Mouse (Mus musculus): ENCODE measurements around the gene Pglyrp2. TPM values are rescaled to one million over a fixed set of nuclear protein-coding genes. Genes with fewer than 3 reads are reported as not detected.

Pglyrp2 gene
- polyA plus RNA-seq, 1 experiment = not detected

DNA sequence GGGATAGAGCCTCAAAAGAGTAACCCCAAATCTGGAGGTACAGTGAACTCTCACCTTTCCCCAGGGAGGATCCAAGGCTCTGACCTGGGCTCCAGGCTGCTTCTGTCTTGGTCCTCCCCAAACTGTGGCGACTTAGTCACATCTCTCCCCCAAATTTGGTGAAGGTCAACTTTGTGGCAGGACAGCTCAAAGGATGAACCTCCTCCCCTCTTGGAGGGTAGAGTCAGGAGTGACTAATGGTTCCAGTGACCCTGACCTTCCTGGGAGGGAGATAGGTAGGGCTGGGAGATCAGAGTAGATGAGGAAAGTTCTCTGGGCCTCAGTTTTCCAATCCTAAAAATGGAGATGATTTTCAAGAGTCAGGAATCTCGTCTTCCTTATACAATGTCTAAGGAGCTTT is 45.2 kb downstream of the Pglyrp2 start:
- Histone ChIP-seq H3K36me3 (ENCODE audit: control insufficient read depth, insufficient read depth) (no peaks in the 10 kb centered on the region), H3ac (ENCODE audit: control insufficient read depth, insufficient read length, low read depth) (no peak overlapping the region), H3K79me3 (ENCODE audit: low read depth) (no peaks in the 10 kb centered on the region), H3K79me2 (ENCODE audit: control insufficient read depth, insufficient read depth) (no peaks in the 10 kb centered on the region), H3K27me3 (ENCODE audit: control insufficient read depth, insufficient read depth, insufficient read length) (no peaks in the 10 kb centered on the region), H3K4me3 (ENCODE audit: insufficient read depth, poor library complexity, severe bottlenecking) (no peak overlapping the region)
- TF ChIP-seq MYOG (IDR thresholded peaks at IDR 0.05; ENCODE audit: control insufficient read depth, extremely low read depth, insufficient read length) = no peak
- TF ChIP-seq MAX (IDR thresholded peaks at IDR 0.05) = no peak
- TF ChIP-seq FOSL1 (IDR thresholded peaks at IDR 0.05; ENCODE audit: insufficient read depth, low read length, poor library complexity, severe bottlenecking) = no peak

DNA sequence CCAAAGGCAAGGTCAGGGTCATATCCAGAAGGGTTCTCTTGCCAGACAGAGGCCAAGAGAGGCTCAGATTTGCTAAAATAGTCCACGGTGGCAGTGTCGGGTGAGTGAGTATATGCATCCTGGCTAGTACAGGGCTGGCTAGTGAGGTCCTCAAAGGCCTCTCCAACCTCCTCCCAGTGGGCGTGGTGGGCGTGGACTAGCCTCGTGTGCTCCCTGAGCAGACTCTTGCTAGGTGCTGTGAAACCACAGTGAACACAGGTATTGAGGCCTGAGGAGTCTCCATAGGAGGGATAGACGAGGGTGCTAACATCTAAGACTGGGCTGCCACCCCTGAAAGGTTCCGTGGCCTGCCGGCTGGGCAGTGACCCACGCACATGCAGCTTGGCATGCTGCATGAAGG is 46.8 kb downstream of the Pglyrp2 start:
- Histone ChIP-seq H3K36me3 (ENCODE audit: control insufficient read depth, insufficient read depth) (no peaks in the 10 kb centered on the region), H3ac (ENCODE audit: control insufficient read depth, insufficient read length, low read depth) (no peak overlapping the region), H3K79me2 (ENCODE audit: control insufficient read depth, insufficient read depth) (no peaks in the 10 kb centered on the region), H3K27me3 (ENCODE audit: control insufficient read depth, insufficient read depth, insufficient read length) (no peaks in the 10 kb centered on the region), H3K79me3 (ENCODE audit: low read depth) (no peaks in the 10 kb centered on the region), H3K4me3 (ENCODE audit: insufficient read depth, poor library complexity, severe bottlenecking) (no peak overlapping the region)
- TF ChIP-seq CTCF (IDR thresholded peaks at IDR 0.05; ENCODE audit: control insufficient read depth, insufficient read depth, insufficient read length) = no peak
- TF ChIP-seq CEBPB (IDR thresholded peaks at IDR 0.05; ENCODE audit: low read depth) = no peak
- no peak for TF ChIP-seq MAX (IDR thresholded peaks at IDR 0.05)
- TF ChIP-seq USF1 (IDR thresholded peaks at IDR 0.05; ENCODE audit: low read depth) = no peak
- TF ChIP-seq FOSL1 (IDR thresholded peaks at IDR 0.05; ENCODE audit: insufficient read depth, low read length, poor library complexity, severe bottlenecking) = no peak
- no peak for TF ChIP-seq MYOG (IDR thresholded peaks at IDR 0.05; ENCODE audit: control insufficient read depth, extremely low read depth, insufficient read length)
- TF ChIP-seq MYOD1 (IDR thresholded peaks at IDR 0.05; ENCODE audit: control insufficient read depth, insufficient read length, low read depth) = no peak

DNA sequence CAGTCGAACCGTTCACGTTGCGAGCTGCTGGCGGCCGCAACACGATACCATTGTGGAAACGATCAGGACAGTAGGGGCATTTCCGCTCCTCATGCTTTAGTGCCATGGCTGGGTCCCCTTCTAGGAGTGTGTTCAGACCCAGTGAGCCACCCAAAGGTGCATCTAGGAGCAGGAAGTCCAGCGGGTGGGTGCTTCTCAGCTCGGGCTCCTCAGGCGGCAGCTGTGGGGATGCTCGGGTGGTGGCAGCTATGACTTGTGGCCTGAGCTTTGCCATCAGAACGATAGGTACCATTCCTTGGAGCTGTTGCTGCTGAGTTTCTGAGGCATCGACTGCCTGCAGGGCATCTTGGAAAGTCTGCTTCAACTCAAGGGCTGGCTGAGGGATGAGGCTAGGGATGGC is 47.5 kb downstream of the Pglyrp2 start:
- Histone ChIP-seq H3ac (ENCODE audit: control insufficient read depth, insufficient read length, low read depth) (no peak overlapping the region), H3K27me3 (ENCODE audit: control insufficient read depth, insufficient read depth, insufficient read length) (no peaks in the 10 kb centered on the region), H3K36me3 (ENCODE audit: control insufficient read depth, insufficient read depth) (no peaks in the 10 kb centered on the region), H3K4me3 (ENCODE audit: insufficient read depth, poor library complexity, severe bottlenecking) (no peak overlapping the region), H3K79me2 (ENCODE audit: control insufficient read depth, insufficient read depth) (no peaks in the 10 kb centered on the region), H3K79me3 (ENCODE audit: low read depth) (no peaks in the 10 kb centered on the region)
- TF ChIP-seq FOSL1 (IDR thresholded peaks at IDR 0.05; ENCODE audit: insufficient read depth, low read length, poor library complexity, severe bottlenecking) = no peak
- no peak for TF ChIP-seq CTCF (IDR thresholded peaks at IDR 0.05; ENCODE audit: control insufficient read depth, insufficient read depth, insufficient read length)
- TF ChIP-seq CEBPB (IDR thresholded peaks at IDR 0.05; ENCODE audit: low read depth) = no peak
- TF ChIP-seq MAX (IDR thresholded peaks at IDR 0.05) = no peak
- TF ChIP-seq MYOD1 (IDR thresholded peaks at IDR 0.05; ENCODE audit: control insufficient read depth, insufficient read length, low read depth) = no peak
- no peak for TF ChIP-seq MYOG (IDR thresholded peaks at IDR 0.05; ENCODE audit: control insufficient read depth, extremely low read depth, insufficient read length)
- TF ChIP-seq USF1 (IDR thresholded peaks at IDR 0.05; ENCODE audit: low read depth) = no peak

DNA sequence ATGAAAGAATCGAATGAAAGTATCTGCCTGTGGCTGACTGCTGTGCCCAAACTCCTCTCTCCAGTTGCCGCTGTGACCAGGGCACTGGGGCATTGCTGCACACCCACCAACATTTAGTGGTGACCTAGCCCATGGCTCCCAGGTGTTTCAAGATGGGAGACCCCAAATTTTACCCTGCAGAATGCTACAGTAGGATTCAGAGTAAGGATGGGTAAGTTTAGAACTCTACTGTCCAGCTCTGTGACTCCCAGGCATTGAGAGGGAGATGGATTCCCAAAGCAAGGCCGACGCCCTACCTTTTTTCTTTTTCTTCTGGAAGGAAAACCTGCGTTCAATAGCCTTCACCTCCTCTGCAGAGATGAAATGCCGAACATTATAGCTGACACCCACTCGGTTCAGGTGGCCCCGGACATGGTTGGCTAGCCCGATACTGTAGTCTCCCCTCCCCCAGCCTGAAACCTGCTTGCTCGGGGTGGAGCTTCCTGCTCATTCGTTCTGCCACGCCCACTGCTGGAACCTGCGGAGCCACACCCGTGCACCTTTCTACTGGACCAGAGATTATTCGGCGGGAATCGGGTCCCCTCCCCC is 54.9 kb downstream of the Pglyrp2 start:
- Histone ChIP-seq H3K79me2 (ENCODE audit: control insufficient read depth, insufficient read depth) (peaks cover 1% of the 10 kb centered on the region), H3K4me3 (ENCODE audit: insufficient read depth, poor library complexity, severe bottlenecking) (no peak overlapping the region), H3ac (ENCODE audit: control insufficient read depth, insufficient read length, low read depth) (no peak overlapping the region), H3K36me3 (ENCODE audit: control insufficient read depth, insufficient read depth) (no peaks in the 10 kb centered on the region), H3K79me3 (ENCODE audit: low read depth) (peaks cover 2% of the 10 kb centered on the region), H3K27me3 (ENCODE audit: control insufficient read depth, insufficient read depth, insufficient read length) (no peaks in the 10 kb centered on the region)
- TF ChIP-seq MAX (IDR thresholded peaks at IDR 0.05) (no peak), CTCF (IDR thresholded peaks at IDR 0.05; ENCODE audit: control insufficient read depth, insufficient read depth, insufficient read length) (no peak), MYOD1 (IDR thresholded peaks at IDR 0.05; ENCODE audit: control insufficient read depth, insufficient read length, low read depth) (no peak), CEBPB (IDR thresholded peaks at IDR 0.05; ENCODE audit: low read depth) (no peak), USF1 (IDR thresholded peaks at IDR 0.05; ENCODE audit: low read depth) (no peak), MYOG (IDR thresholded peaks at IDR 0.05; ENCODE audit: control insufficient read depth, extremely low read depth, insufficient read length) (no peak), FOSL1 (IDR thresholded peaks at IDR 0.05; ENCODE audit: insufficient read depth, low read length, poor library complexity, severe bottlenecking) (no peak)

DNA sequence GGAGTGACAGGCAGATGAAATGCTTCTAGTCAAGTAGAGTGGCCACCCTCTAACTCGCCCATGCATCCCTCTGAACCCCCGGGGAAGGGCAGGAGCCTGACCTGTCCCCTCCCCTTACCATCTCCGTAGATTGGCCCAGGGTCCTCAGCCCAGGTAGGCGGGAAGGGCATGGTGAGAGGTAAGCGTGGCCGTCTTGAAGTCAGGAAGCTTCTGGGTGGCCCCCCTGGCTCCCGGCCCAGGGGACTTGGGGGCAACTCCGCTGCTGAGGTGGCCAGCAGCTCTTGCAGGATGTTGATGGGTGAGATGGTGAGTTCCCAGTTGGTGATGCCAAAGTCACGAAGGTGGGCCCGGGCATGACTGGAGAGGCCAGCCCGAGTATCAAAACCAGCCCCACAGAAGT is 56.3 kb downstream of the Pglyrp2 start:
- Histone ChIP-seq H3K4me3 (ENCODE audit: insufficient read depth, poor library complexity, severe bottlenecking) (no peak overlapping the region), H3ac (ENCODE audit: control insufficient read depth, insufficient read length, low read depth) (no peak overlapping the region), H3K36me3 (ENCODE audit: control insufficient read depth, insufficient read depth) (no peaks in the 10 kb centered on the region), H3K79me2 (ENCODE audit: control insufficient read depth, insufficient read depth) (peaks cover 15% of the 10 kb centered on the region), H3K27me3 (ENCODE audit: control insufficient read depth, insufficient read depth, insufficient read length) (no peaks in the 10 kb centered on the region), H3K79me3 (ENCODE audit: low read depth) (peaks cover 12% of the 10 kb centered on the region)
- TF ChIP-seq MAX (IDR thresholded peaks at IDR 0.05) (no peak), USF1 (IDR thresholded peaks at IDR 0.05; ENCODE audit: low read depth) (no peak), MYOD1 (IDR thresholded peaks at IDR 0.05; ENCODE audit: control insufficient read depth, insufficient read length, low read depth) (no peak), FOSL1 (IDR thresholded peaks at IDR 0.05; ENCODE audit: insufficient read depth, low read length, poor library complexity, severe bottlenecking) (no peak), CEBPB (IDR thresholded peaks at IDR 0.05; ENCODE audit: low read depth) (no peak), CTCF (IDR thresholded peaks at IDR 0.05; ENCODE audit: control insufficient read depth, insufficient read depth, insufficient read length) (no peak), MYOG (IDR thresholded peaks at IDR 0.05; ENCODE audit: control insufficient read depth, extremely low read depth, insufficient read length) (no peak)

DNA sequence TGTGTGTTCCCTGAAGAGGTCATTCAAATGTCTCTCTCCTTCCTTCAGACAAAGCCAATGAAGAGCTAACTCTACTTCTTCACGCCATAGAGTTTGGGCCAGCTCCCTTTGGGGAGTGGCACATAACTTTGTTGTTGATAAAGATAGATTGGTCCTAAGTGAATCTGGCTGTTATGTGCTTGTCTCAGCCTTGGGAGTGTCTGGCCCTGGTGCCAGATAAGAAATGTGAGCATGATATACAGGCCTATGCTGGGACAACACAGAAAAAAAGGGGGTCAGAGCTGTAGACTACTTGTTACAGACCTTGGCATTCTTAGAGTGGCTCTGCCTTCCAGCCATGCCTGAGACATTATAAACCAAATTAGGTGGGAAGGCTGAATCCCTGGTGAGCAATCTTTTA is 58.7 kb downstream of the Pglyrp2 start:
- H3K4me3 ChIP-seq (ENCODE audit: insufficient read depth, poor library complexity, severe bottlenecking) = no peak overlapping the region
- TF ChIP-seq MYOD1 (IDR thresholded peaks at IDR 0.05; ENCODE audit: control insufficient read depth, insufficient read length, low read depth) = no peak
- TF ChIP-seq FOSL1 (IDR thresholded peaks at IDR 0.05; ENCODE audit: insufficient read depth, low read length, poor library complexity, severe bottlenecking) = no peak
- no peak for TF ChIP-seq MYOG (IDR thresholded peaks at IDR 0.05; ENCODE audit: control insufficient read depth, extremely low read depth, insufficient read length)
- TF ChIP-seq CTCF (IDR thresholded peaks at IDR 0.05; ENCODE audit: control insufficient read depth, insufficient read depth, insufficient read length) = no peak
- no peak for TF ChIP-seq USF1 (IDR thresholded peaks at IDR 0.05; ENCODE audit: low read depth)
- no peak for TF ChIP-seq CEBPB (IDR thresholded peaks at IDR 0.05; ENCODE audit: low read depth)
- TF ChIP-seq MAX (IDR thresholded peaks at IDR 0.05) = no peak
- peaks cover 27% of the 10 kb centered on the region for H3K79me3 ChIP-seq (ENCODE audit: low read depth)
- H3K27me3 ChIP-seq (ENCODE audit: control insufficient read depth, insufficient read depth, insufficient read length) = no peaks in the 10 kb centered on the region
- no peak overlapping the region for H3ac ChIP-seq (ENCODE audit: control insufficient read depth, insufficient read length, low read depth)
- H3K79me2 ChIP-seq (ENCODE audit: control insufficient read depth, insufficient read depth) = peaks cover 32% of the 10 kb centered on the region
- peaks cover 19% of the 10 kb centered on the region for H3K36me3 ChIP-seq (ENCODE audit: control insufficient read depth, insufficient read depth)
